Mouse (Mus musculus): Measurements from ENCODE around the gene Mylk. TPM values are rescaled to one million over a fixed set of nuclear protein-coding genes. Genes with fewer than 3 reads are reported as not detected.
"Not testable (repeated sequence)": the region's sequence is repeated elsewhere in the genome, so short reads cannot be mapped to it uniquely, and the experiment has no call there.

Mylk gene
- polyA plus RNA-seq, 1 experiment from 2014 or later: 4.4 TPM

GRCm38 (mm10) chr16:34813161-34813560 lies 68.2 kb downstream of the Mylk start:
- H3K27me3 ChIP-seq (replicated peaks; ENCODE audit: control insufficient read depth, insufficient read depth, low read length); H3K27ac ChIP-seq (ENCODE audit: low read depth, low read length); H3K4me2 ChIP-seq; DNase-seq (ENCODE audit: low spot score); H3K9ac ChIP-seq (ENCODE audit: low read depth, low read length); H3K9me3 ChIP-seq (ENCODE audit: control insufficient read depth, low read length); H3K4me1 ChIP-seq (replicated peaks; ENCODE audit: control insufficient read depth, insufficient read depth, low read length); H3K36me3 ChIP-seq (ENCODE audit: control insufficient read depth, insufficient read depth, low read length); ATAC-seq (replicated peaks; ENCODE audit: low FRiP score); H3K4me3 ChIP-seq (ENCODE audit: low read depth, low read length): not testable (repeated sequence)

DNA sequence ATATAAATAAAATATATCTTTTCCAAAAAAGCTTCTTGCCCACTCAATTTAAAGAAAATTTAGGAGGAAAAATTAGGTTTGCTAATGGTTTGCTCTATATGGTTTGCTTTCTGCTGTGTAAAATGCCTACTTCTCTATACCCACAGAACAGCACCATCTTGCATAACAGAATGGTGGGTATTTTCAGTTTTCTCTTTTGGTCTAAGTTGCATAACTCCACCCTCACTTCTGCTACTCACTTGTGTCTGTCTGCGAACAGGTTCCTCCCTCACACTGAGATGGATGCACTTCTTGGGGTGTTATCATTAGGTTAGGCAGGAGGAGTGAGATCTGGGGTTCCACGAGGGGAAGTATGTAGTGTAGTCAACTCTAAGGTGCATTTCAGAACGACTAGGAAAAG lies 68.6 kb downstream of the Mylk start:
- ATAC-seq (replicated peaks; ENCODE audit: low FRiP score) (no peak), DNase-seq (ENCODE audit: low spot score) (no peak)
- H3K4me1 ChIP-seq (replicated peaks; ENCODE audit: control insufficient read depth, insufficient read depth, low read length): no peaks in the 10 kb centered on the region
- no peaks in the 10 kb centered on the region for H3K36me3 ChIP-seq (ENCODE audit: control insufficient read depth, insufficient read depth, low read length)
- no peak overlapping the region for H3K9ac ChIP-seq (ENCODE audit: low read depth, low read length)
- WGBS: 52% methylated on average over 3 of the region's 3 CpGs
- no peak overlapping the region for H3K27ac ChIP-seq (ENCODE audit: low read depth, low read length)
- no peak overlapping the region for H3K4me2 ChIP-seq
- no peaks in the 10 kb centered on the region for H3K27me3 ChIP-seq (replicated peaks; ENCODE audit: control insufficient read depth, insufficient read depth, low read length)
- H3K4me3 ChIP-seq (ENCODE audit: low read depth, low read length): no peak overlapping the region
- H3K9me3 ChIP-seq (ENCODE audit: control insufficient read depth, low read length): no peaks in the 10 kb centered on the region

GRCm38 (mm10) chr16:34814612-34815011 lies 69.6 kb downstream of the Mylk start:
- Histone ChIP-seq H3K4me2 (no peak overlapping the region), H3K36me3 (ENCODE audit: control insufficient read depth, insufficient read depth, low read length) (no peaks in the 10 kb centered on the region), H3K4me3 (ENCODE audit: low read depth, low read length) (no peak overlapping the region), H3K9ac (ENCODE audit: low read depth, low read length) (no peak overlapping the region), H3K9me3 (ENCODE audit: control insufficient read depth, low read length) (no peaks in the 10 kb centered on the region), H3K27me3 (replicated peaks; ENCODE audit: control insufficient read depth, insufficient read depth, low read length) (no peaks in the 10 kb centered on the region), H3K27ac (ENCODE audit: low read depth, low read length) (no peak overlapping the region), H3K4me1 (replicated peaks; ENCODE audit: control insufficient read depth, insufficient read depth, low read length) (no peaks in the 10 kb centered on the region)
- 79% methylated on average over 7 of the region's 7 CpGs for WGBS
- ATAC-seq (replicated peaks; ENCODE audit: low FRiP score) (no peak), DNase-seq (ENCODE audit: low spot score) (no peak)

DNA sequence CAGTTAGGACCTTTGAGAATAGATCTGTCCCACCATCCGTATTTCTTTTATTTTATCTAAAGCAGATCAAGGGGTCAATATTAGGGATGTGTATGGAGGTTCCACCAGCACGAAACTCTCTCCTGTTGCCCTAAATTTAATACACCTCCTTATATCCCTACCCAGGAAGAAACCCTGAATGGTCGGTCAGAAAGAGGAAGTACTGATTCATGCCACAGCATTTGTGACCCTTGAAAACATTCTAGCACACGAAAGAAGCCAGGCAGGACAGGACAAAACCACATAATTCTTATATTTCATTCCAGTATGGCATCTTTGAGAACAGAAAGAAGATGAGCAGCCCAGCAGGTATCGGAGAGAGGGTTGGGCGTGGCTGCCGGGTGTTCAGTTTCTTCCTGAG lies 71.5 kb downstream of the Mylk start:
- H3K4me2 ChIP-seq: no peak overlapping the region
- H3K36me3 ChIP-seq (ENCODE audit: control insufficient read depth, insufficient read depth, low read length): no peaks in the 10 kb centered on the region
- no peak overlapping the region for H3K4me3 ChIP-seq (ENCODE audit: low read depth, low read length)
- H3K9ac ChIP-seq (ENCODE audit: low read depth, low read length): no peak overlapping the region
- H3K4me1 ChIP-seq (replicated peaks; ENCODE audit: control insufficient read depth, insufficient read depth, low read length): no peaks in the 10 kb centered on the region
- H3K27me3 ChIP-seq (replicated peaks; ENCODE audit: control insufficient read depth, insufficient read depth, low read length): no peaks in the 10 kb centered on the region
- ATAC-seq (replicated peaks; ENCODE audit: low FRiP score) (no peak), DNase-seq (ENCODE audit: low spot score) (no peak)
- 66% methylated on average over 7 of the region's 7 CpGs for WGBS
- no peaks in the 10 kb centered on the region for H3K9me3 ChIP-seq (ENCODE audit: control insufficient read depth, low read length)
- no peak overlapping the region for H3K27ac ChIP-seq (ENCODE audit: low read depth, low read length)

DNA sequence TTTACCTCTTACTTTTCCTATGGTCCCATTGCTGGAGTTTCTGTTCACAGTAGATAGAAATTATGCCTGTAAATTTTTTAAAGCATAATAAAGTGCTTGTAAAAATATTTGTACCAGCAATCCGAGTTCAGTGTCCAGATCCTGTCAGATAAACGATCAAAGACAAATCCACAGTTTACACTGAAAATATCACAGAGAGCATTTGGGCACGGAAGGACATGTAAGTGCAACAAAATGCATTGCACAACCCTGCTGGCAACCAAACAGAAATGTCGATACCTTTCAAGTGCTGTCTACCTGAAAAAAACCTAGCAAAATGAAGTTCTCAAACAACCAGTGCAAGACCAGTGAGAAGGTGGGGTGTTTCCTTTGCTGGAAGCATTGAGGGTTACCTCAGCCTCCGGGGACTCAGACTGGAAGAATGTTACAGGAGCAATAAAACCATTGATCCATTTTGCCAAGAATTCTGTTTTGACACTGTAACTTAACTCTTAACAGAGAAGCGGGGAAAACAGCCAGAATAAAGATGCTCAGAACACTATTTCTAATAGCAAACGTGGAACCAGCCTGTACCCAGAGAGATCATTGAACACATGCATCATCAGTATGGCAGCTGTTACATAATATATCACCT lies 80.2 kb downstream of the Mylk start:
- H3K4me3 ChIP-seq (ENCODE audit: low read depth, low read length): no peak overlapping the region
- H3K9ac ChIP-seq (ENCODE audit: low read depth, low read length): no peak overlapping the region
- H3K27me3 ChIP-seq (replicated peaks; ENCODE audit: control insufficient read depth, insufficient read depth, low read length): no peaks in the 10 kb centered on the region
- H3K4me1 ChIP-seq (replicated peaks; ENCODE audit: control insufficient read depth, insufficient read depth, low read length): no peaks in the 10 kb centered on the region
- DNase-seq (ENCODE audit: low spot score): no peak
- no peak overlapping the region for H3K4me2 ChIP-seq
- H3K36me3 ChIP-seq (ENCODE audit: control insufficient read depth, insufficient read depth, low read length): no peaks in the 10 kb centered on the region
- 74% methylated on average over 7 of the region's 7 CpGs for whole genome bisulfite sequencing
- no peak overlapping the region for H3K27ac ChIP-seq (ENCODE audit: low read depth, low read length)
- ATAC-seq (replicated peaks; ENCODE audit: low FRiP score): no peak
- no peaks in the 10 kb centered on the region for H3K9me3 ChIP-seq (ENCODE audit: control insufficient read depth, low read length)

- ATAC-seq (replicated peaks; ENCODE audit: low FRiP score): no peak
- no peak for DNase-seq (ENCODE audit: low spot score)
- Histone ChIP-seq H3K4me1 (replicated peaks; ENCODE audit: control insufficient read depth, insufficient read depth, low read length) (no peaks in the 10 kb centered on the region), H3K36me3 (ENCODE audit: control insufficient read depth, insufficient read depth, low read length) (no peaks in the 10 kb centered on the region), H3K27ac (ENCODE audit: low read depth, low read length) (no peak overlapping the region), H3K4me3 (ENCODE audit: low read depth, low read length) (no peak overlapping the region), H3K4me2 (no peak overlapping the region), H3K9ac (ENCODE audit: low read depth, low read length) (no peak overlapping the region), H3K27me3 (replicated peaks; ENCODE audit: control insufficient read depth, insufficient read depth, low read length) (no peaks in the 10 kb centered on the region), H3K9me3 (ENCODE audit: control insufficient read depth, low read length) (no peaks in the 10 kb centered on the region)
- WGBS: 59% methylated on average over 1 of the region's 1 CpGs
These were observed 89.5 kb downstream of the Mylk start for GRCm38 (mm10) chr16:34834477-34834876.

GRCm38 (mm10) chr16:34839004-34839703 lies 94.1 kb downstream of the Mylk start:
- H3K4me2 ChIP-seq: no peak overlapping the region
- H3K9ac ChIP-seq (ENCODE audit: low read depth, low read length): no peak overlapping the region
- DNase-seq (ENCODE audit: low spot score) (no peak), ATAC-seq (replicated peaks; ENCODE audit: low FRiP score) (no peak)
- no peaks in the 10 kb centered on the region for H3K27me3 ChIP-seq (replicated peaks; ENCODE audit: control insufficient read depth, insufficient read depth, low read length)
- WGBS: 72% methylated on average over 7 of the region's 7 CpGs
- H3K4me1 ChIP-seq (replicated peaks; ENCODE audit: control insufficient read depth, insufficient read depth, low read length): no peaks in the 10 kb centered on the region
- no peaks in the 10 kb centered on the region for H3K36me3 ChIP-seq (ENCODE audit: control insufficient read depth, insufficient read depth, low read length)
- no peak overlapping the region for H3K27ac ChIP-seq (ENCODE audit: low read depth, low read length)
- no peak overlapping the region for H3K4me3 ChIP-seq (ENCODE audit: low read depth, low read length)
- no peaks in the 10 kb centered on the region for H3K9me3 ChIP-seq (ENCODE audit: control insufficient read depth, low read length)

GRCm38 (mm10) chr16:34839704-34840331 lies 94.8 kb downstream of the Mylk start:
- DNase-seq (ENCODE audit: low spot score) (no peak), ATAC-seq (replicated peaks; ENCODE audit: low FRiP score) (no peak)
- no peaks in the 10 kb centered on the region for H3K27me3 ChIP-seq (replicated peaks; ENCODE audit: control insufficient read depth, insufficient read depth, low read length)
- no peaks in the 10 kb centered on the region for H3K4me1 ChIP-seq (replicated peaks; ENCODE audit: control insufficient read depth, insufficient read depth, low read length)
- H3K9me3 ChIP-seq (ENCODE audit: control insufficient read depth, low read length): no peaks in the 10 kb centered on the region
- no peak overlapping the region for H3K27ac ChIP-seq (ENCODE audit: low read depth, low read length)
- WGBS: 78% methylated on average over 7 of the region's 7 CpGs
- H3K4me2 ChIP-seq: no peak overlapping the region
- H3K9ac ChIP-seq (ENCODE audit: low read depth, low read length): no peak overlapping the region
- no peaks in the 10 kb centered on the region for H3K36me3 ChIP-seq (ENCODE audit: control insufficient read depth, insufficient read depth, low read length)
- no peak overlapping the region for H3K4me3 ChIP-seq (ENCODE audit: low read depth, low read length)

- H3K4me2 ChIP-seq: no peak overlapping the region
- no peaks in the 10 kb centered on the region for H3K4me1 ChIP-seq (replicated peaks; ENCODE audit: control insufficient read depth, insufficient read depth, low read length)
- no peaks in the 10 kb centered on the region for H3K9me3 ChIP-seq (ENCODE audit: control insufficient read depth, low read length)
- H3K27ac ChIP-seq (ENCODE audit: low read depth, low read length): no peak overlapping the region
- no peak overlapping the region for H3K4me3 ChIP-seq (ENCODE audit: low read depth, low read length)
- WGBS: 76% methylated on average over 6 of the region's 6 CpGs
- H3K27me3 ChIP-seq (replicated peaks; ENCODE audit: control insufficient read depth, insufficient read depth, low read length): no peaks in the 10 kb centered on the region
- DNase-seq (ENCODE audit: low spot score): no peak
- no peaks in the 10 kb centered on the region for H3K36me3 ChIP-seq (ENCODE audit: control insufficient read depth, insufficient read depth, low read length)
- ATAC-seq (replicated peaks; ENCODE audit: low FRiP score): no peak
- no peak overlapping the region for H3K9ac ChIP-seq (ENCODE audit: low read depth, low read length)
These were observed 99.8 kb downstream of the Mylk start for GRCm38 (mm10) chr16:34844783-34845182.
